Mouse (Mus musculus) CH12.LX (cell line): Measurements from ENCODE around the gene Hcls1.

Experiments used
- E2F4 ChIP-seq: IDR thresholded peaks from 2 replicates; pipeline ENCODE4 v1.6.1; 2011; ENCODE audit warnings: low read depth, low read length, improper control_type of control experiment; ENCODE audit not compliant: insufficient replicate concordance
- MAX ChIP-seq: IDR thresholded peaks from 2 replicates; pipeline ENCODE4 v1.6.1; 2011; ENCODE audit warnings: low read length, improper control_type of control experiment
- MEF2A ChIP-seq: IDR thresholded peaks from 2 replicates; pipeline ENCODE4 v1.6.1; 2014; ENCODE audit warnings: low read depth, mild to moderate bottlenecking, inconsistent platforms, low read length, improper control_type of control experiment, borderline replicate concordance
- MYC ChIP-seq: IDR thresholded peaks from 2 replicates; pipeline ENCODE4 v1.6.1; 2011; ENCODE audit warnings: low read depth, mild to moderate bottlenecking, improper control_type of control experiment, low read length
- USF2 ChIP-seq: conservative IDR thresholded peaks from 2 replicates; pipeline ENCODE4 v1.6.1; 2011; ENCODE audit warnings: low read depth, low read length, improper control_type of control experiment
- ZC3H11A ChIP-seq: IDR thresholded peaks from 2 replicates; pipeline ENCODE4 v1.6.1; 2012; ENCODE audit warnings: low read depth, mild to moderate bottlenecking, inconsistent platforms, low read length, improper control_type of control experiment

DNA sequence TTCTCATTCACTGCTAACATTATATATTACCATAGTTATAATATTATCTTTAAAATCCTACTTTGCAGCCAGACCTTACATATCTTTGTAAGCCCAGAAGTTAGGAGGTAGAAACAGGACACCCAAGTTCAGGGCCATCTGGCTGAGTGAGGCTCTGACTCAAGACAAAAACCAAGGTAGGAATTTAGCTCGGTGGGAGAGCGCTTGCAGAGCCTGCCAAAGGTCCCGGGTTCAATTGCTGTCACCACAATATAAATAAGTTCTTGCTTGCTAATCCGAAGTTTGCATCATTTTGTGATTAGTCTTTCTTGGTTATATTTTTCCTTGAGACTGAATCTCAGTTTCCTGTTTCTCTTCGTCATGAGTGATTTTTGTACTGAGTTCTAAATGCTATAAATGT, 31.6 kb upstream of the Hcls1 start:
- TF ChIP-seq MYC (no peak), ZC3H11A (no peak), MAX (no peak), E2F4 (no peak), USF2 (no peak), MEF2A (no peak)
